Mouse (Mus musculus): ENCODE data around the gene Ybx3. TPM values are rescaled to one million over a fixed set of nuclear protein-coding genes. Genes with fewer than 3 reads are reported as not detected.

The Ybx3 gene
- polyA plus RNA-seq, 1 experiment: 1,098 TPM

DNA sequence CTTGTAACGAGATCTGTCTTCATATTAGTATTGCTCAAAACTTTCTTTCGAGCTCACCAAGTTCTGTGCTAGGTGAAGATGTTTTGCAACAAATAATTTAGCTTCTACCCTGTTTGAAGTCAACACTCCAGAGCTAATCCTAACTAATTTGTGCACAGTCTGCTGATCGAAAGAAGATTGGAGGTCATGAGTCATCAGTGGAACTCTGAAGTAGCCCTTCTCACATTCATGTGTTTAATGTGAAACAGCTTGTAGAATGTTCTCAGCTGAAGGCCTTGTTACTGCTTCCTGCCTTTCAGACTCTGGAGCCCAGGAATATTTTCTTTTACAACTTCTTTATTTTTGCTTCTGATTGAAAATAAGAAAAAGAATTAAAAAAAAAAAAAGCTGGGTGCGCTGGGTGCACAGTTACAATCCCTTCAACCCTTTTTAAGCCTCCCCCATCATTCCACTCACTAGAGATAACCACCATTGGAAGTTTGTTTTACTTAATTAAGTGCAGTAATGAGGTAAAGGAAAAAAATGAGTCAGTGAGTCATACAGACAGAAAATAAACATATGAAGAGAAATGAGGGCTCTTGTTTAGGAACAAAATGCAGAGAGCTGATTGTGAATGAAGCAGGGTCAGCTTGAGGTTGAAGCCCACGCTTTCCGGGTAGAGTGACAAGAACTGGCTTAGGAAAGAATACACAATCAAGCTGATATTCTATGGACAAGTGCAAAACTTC is 23.0 kb upstream of the Ybx3 start:
- TF ChIP-seq CTCF (IDR thresholded peaks at IDR 0.05; ENCODE audit: control insufficient read depth, insufficient read depth, insufficient replicate concordance, low read depth, low read length) (no peak), POLR2A (IDR thresholded peaks at IDR 0.05; ENCODE audit: control insufficient read depth, low read depth, low read length) (no peak)
- Histone ChIP-seq H3K27me3 (ENCODE audit: control insufficient read depth, insufficient read depth, low read length) (no peaks in the 10 kb centered on the region), H3K27ac (ENCODE audit: control insufficient read depth, insufficient read depth, low read depth, low read length) (no peak overlapping the region), H3K4me1 (ENCODE audit: control insufficient read depth, insufficient read depth, low read length) (no peaks in the 10 kb centered on the region), H3K36me3 (ENCODE audit: control insufficient read depth, insufficient read depth, low read length) (no peaks in the 10 kb centered on the region), H3K4me3 (ENCODE audit: control insufficient read depth, low read depth, low read length) (no peak overlapping the region)

DNA sequence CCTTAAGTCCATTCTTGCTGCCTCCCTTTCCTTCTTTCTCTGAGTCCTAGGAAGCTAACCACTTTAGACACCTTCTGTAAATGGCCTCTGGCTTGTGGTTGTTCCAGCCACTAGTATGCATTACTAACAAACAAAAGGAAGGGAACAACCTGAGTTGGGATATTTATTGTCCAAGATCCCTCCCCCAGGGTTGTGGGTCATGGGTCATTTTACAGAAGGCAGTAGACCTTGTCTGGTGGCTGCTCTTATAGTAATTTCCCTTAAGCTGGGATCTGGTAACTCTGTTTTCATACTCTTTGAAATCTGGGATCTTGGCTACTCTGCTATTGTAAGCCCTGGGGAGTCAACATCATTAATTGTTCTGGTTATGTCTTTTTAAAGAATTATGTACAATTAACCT is 18.7 kb upstream of the Ybx3 start:
- Histone ChIP-seq H3K4me3 (ENCODE audit: control insufficient read depth, low read depth, low read length) (no peak overlapping the region), H3K4me1 (ENCODE audit: control insufficient read depth, insufficient read depth, low read length) (no peaks in the 10 kb centered on the region), H3K36me3 (ENCODE audit: control insufficient read depth, insufficient read depth, low read length) (no peaks in the 10 kb centered on the region), H3K27me3 (ENCODE audit: control insufficient read depth, insufficient read depth, low read length) (no peaks in the 10 kb centered on the region), H3K27ac (ENCODE audit: control insufficient read depth, insufficient read depth, low read depth, low read length) (no peak overlapping the region)
- no peak for TF ChIP-seq POLR2A (IDR thresholded peaks at IDR 0.05; ENCODE audit: control insufficient read depth, low read depth, low read length)
- no peak for TF ChIP-seq CTCF (IDR thresholded peaks at IDR 0.05; ENCODE audit: control insufficient read depth, insufficient read depth, insufficient replicate concordance, low read depth, low read length)

DNA sequence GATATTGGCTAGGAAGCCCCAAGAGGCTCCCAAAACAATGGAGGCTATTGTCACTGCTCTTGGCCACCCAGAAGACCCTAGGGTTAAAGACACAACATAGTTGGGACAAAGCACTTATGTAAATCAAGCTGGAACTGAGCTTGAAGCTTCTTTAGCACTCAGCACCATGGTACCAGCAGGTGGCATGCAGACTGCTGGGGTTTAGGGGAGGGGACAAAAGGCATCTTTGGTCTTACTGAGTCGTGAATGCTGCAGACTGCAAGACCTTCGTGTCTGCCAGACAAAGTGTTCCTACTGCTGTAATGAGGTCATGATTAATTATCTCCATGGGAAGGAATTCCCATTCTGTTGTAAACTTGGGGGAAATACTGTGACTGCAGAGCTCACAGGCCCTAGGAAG is 17.6 kb upstream of the Ybx3 start:
- Histone ChIP-seq H3K4me3 (ENCODE audit: control insufficient read depth, low read depth, low read length) (no peak overlapping the region), H3K4me1 (ENCODE audit: control insufficient read depth, insufficient read depth, low read length) (no peaks in the 10 kb centered on the region), H3K27me3 (ENCODE audit: control insufficient read depth, insufficient read depth, low read length) (no peaks in the 10 kb centered on the region), H3K36me3 (ENCODE audit: control insufficient read depth, insufficient read depth, low read length) (no peaks in the 10 kb centered on the region), H3K27ac (ENCODE audit: control insufficient read depth, insufficient read depth, low read depth, low read length) (no peak overlapping the region)
- TF ChIP-seq CTCF (IDR thresholded peaks at IDR 0.05; ENCODE audit: control insufficient read depth, insufficient read depth, insufficient replicate concordance, low read depth, low read length) (no peak), POLR2A (IDR thresholded peaks at IDR 0.05; ENCODE audit: control insufficient read depth, low read depth, low read length) (no peak)

DNA sequence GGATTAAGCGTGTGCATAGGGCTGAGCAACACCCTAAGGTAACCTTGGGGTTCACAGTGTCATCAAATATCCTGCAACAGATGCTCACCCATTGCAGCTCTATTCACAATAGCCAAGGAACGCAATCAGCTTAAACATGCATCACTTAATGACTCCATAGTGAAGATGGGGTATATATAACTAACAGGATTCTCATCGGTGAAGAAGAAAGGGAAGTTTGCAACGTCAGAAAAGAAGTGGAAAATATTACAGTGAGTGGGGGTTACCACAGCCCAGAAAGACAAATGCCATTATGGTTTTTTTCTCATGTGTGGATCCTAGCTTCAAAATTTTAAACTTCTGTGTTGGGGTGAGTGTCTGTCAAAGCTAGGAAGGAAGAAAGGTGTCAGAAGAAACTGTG is 16.9 kb upstream of the Ybx3 start:
- no peak for TF ChIP-seq POLR2A (IDR thresholded peaks at IDR 0.05; ENCODE audit: control insufficient read depth, low read depth, low read length)
- no peak for TF ChIP-seq CTCF (IDR thresholded peaks at IDR 0.05; ENCODE audit: control insufficient read depth, insufficient read depth, insufficient replicate concordance, low read depth, low read length)
- H3K4me1 ChIP-seq (ENCODE audit: control insufficient read depth, insufficient read depth, low read length): no peaks in the 10 kb centered on the region
- no peaks in the 10 kb centered on the region for H3K27me3 ChIP-seq (ENCODE audit: control insufficient read depth, insufficient read depth, low read length)
- no peaks in the 10 kb centered on the region for H3K36me3 ChIP-seq (ENCODE audit: control insufficient read depth, insufficient read depth, low read length)
- no peak overlapping the region for H3K4me3 ChIP-seq (ENCODE audit: control insufficient read depth, low read depth, low read length)
- no peak overlapping the region for H3K27ac ChIP-seq (ENCODE audit: control insufficient read depth, insufficient read depth, low read depth, low read length)

DNA sequence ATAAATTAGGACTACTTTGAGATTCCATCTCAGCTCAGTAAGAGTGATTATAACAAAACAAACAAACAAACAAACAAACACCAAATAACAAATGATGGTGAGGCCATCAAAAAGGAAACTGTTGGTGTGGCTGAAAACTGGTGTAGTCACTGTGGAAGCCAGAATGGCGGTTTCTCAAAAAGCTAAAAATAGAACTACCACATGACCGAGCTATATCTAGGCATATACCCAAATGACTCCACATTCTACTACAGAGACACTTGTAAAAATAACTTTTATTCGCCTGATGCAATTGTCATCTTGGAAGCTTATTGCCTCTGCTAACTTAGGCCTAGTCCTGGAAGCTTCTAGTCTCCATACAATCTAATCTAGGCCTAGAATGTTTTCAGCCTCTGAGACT is 16.0 kb upstream of the Ybx3 start:
- Histone ChIP-seq H3K36me3 (ENCODE audit: control insufficient read depth, insufficient read depth, low read length) (no peaks in the 10 kb centered on the region), H3K27ac (ENCODE audit: control insufficient read depth, insufficient read depth, low read depth, low read length) (no peak overlapping the region), H3K27me3 (ENCODE audit: control insufficient read depth, insufficient read depth, low read length) (no peaks in the 10 kb centered on the region), H3K4me3 (ENCODE audit: control insufficient read depth, low read depth, low read length) (no peak overlapping the region), H3K4me1 (ENCODE audit: control insufficient read depth, insufficient read depth, low read length) (no peaks in the 10 kb centered on the region)
- TF ChIP-seq CTCF (IDR thresholded peaks at IDR 0.05; ENCODE audit: control insufficient read depth, insufficient read depth, insufficient replicate concordance, low read depth, low read length) (no peak), POLR2A (IDR thresholded peaks at IDR 0.05; ENCODE audit: control insufficient read depth, low read depth, low read length) (no peak)

DNA sequence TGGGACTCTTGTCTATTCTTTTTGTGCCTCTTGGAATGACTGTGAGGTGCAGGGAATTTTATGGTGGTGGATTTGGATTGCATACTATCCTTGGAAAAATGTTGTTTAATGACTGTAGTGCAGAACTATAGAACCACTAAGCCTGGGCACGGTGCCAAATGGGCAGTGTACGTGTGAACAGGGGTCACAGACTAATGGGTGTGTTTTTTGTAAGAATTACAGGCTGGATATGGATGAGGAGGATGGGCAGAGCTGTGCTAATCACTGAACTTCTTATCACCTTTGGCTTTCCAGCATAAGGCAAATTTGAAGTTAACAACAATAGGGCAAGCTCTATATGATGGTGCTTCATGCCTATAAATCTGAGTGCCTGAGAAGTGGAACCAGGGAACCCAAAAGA is 14.8 kb upstream of the Ybx3 start:
- no peaks in the 10 kb centered on the region for H3K4me1 ChIP-seq (ENCODE audit: control insufficient read depth, insufficient read depth, low read length)
- no peak overlapping the region for H3K4me3 ChIP-seq (ENCODE audit: control insufficient read depth, low read depth, low read length)
- H3K27me3 ChIP-seq (ENCODE audit: control insufficient read depth, insufficient read depth, low read length): no peaks in the 10 kb centered on the region
- H3K36me3 ChIP-seq (ENCODE audit: control insufficient read depth, insufficient read depth, low read length): no peaks in the 10 kb centered on the region
- no peak for TF ChIP-seq CTCF (IDR thresholded peaks at IDR 0.05; ENCODE audit: control insufficient read depth, insufficient read depth, insufficient replicate concordance, low read depth, low read length)
- TF ChIP-seq POLR2A (IDR thresholded peaks at IDR 0.05; ENCODE audit: control insufficient read depth, low read depth, low read length): no peak
- no peak overlapping the region for H3K27ac ChIP-seq (ENCODE audit: control insufficient read depth, insufficient read depth, low read depth, low read length)

DNA sequence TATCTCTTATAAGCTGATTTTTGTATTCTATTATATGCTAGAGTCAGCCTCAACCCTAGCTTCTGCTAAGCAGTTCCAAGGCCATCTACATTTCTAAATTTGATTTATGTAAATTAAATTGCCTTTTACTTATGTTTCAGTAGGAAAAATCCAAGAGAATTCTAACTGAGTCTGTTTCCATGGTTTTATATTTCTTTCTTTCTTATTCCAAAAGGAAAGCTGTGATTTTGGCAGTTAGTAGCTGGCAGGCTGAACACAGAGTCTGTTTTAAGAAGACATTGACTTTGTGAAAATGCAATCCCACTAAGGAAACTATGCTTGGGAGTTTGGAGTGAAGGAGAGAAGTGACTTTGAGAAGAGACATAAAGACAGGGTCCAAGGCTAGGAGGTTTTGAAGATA is 14.3 kb upstream of the Ybx3 start:
- Histone ChIP-seq H3K4me1 (ENCODE audit: control insufficient read depth, insufficient read depth, low read length) (no peaks in the 10 kb centered on the region), H3K36me3 (ENCODE audit: control insufficient read depth, insufficient read depth, low read length) (no peaks in the 10 kb centered on the region), H3K27me3 (ENCODE audit: control insufficient read depth, insufficient read depth, low read length) (no peaks in the 10 kb centered on the region), H3K27ac (ENCODE audit: control insufficient read depth, insufficient read depth, low read depth, low read length) (no peak overlapping the region), H3K4me3 (ENCODE audit: control insufficient read depth, low read depth, low read length) (no peak overlapping the region)
- TF ChIP-seq CTCF (IDR thresholded peaks at IDR 0.05; ENCODE audit: control insufficient read depth, insufficient read depth, insufficient replicate concordance, low read depth, low read length) (no peak), POLR2A (IDR thresholded peaks at IDR 0.05; ENCODE audit: control insufficient read depth, low read depth, low read length) (no peak)
